In genomic region chr11:62983793-62984192, GRCm38 (mm10) we compare ENCODE assay signal across 12 mouse cellular contexts. TPM values are rescaled to one million over a fixed set of nuclear protein-coding genes. Genes with fewer than 3 reads are reported as not detected.
DNase-seq lines count a peak whose midpoint lies in the region; ATAC-seq and TF ChIP-seq lines count a peak whose summit lies in the region.
"Had no signal": no experiment of that assay in that cellular context is flagged by ENCODE, and none has a peak within 500 bp of the region (broad histone marks: within the 10 kb centered on the region; RNA-seq: fewer than 3 reads in every experiment).

No protein-coding gene starts in this region.

- H3K36me3 ChIP-seq in lung, embryonic 14.5 days (ENCODE audit: insufficient read depth), result no peaks in the 10 kb centered on the region
- H3K36me3 ChIP-seq in hindbrain, embryonic 12.5 days, result no peaks in the 10 kb centered on the region
- no peaks in the 10 kb centered on the region for H3K36me3 ChIP-seq in midbrain, postnatal 0 days (ENCODE audit: insufficient read depth, low read length)
- H3K36me3 ChIP-seq in intestine, embryonic 15.5 days, result no peaks in the 10 kb centered on the region
- H3K36me3 ChIP-seq: liver, embryonic 15.5 days had no signal

- no peaks in the 10 kb centered on the region for H3K27me3 ChIP-seq in lung, embryonic 14.5 days (ENCODE audit: insufficient read depth, low read length)
- no peaks in the 10 kb centered on the region for H3K27me3 ChIP-seq in hindbrain, embryonic 12.5 days
- H3K27me3 ChIP-seq in midbrain, postnatal 0 days (ENCODE audit: insufficient read depth, low read length), result no peaks in the 10 kb centered on the region
- no peaks in the 10 kb centered on the region for H3K27me3 ChIP-seq in intestine, embryonic 15.5 days (replicated peaks)
- H3K27me3 ChIP-seq: liver, embryonic 15.5 days had no signal

- 40% methylated on average over 3 of the region's 3 CpGs for WGBS in lung, embryonic 14.5 days
- WGBS in hindbrain, embryonic 12.5 days, result 3% methylated on average over 3 of the region's 3 CpGs
- WGBS in midbrain, postnatal 0 days, result 23% methylated on average over 3 of the region's 3 CpGs
- 46% methylated on average over 3 of the region's 3 CpGs for WGBS in intestine, embryonic 15.5 days

- no peak overlapping the region for H3K9ac ChIP-seq in lung, embryonic 14.5 days
- no peak overlapping the region for H3K9ac ChIP-seq in hindbrain, embryonic 12.5 days
- no peak overlapping the region for H3K9ac ChIP-seq in midbrain, postnatal 0 days (replicated peaks; ENCODE audit: low read length, poor library complexity, severe bottlenecking)
- no peak overlapping the region for H3K9ac ChIP-seq in intestine, embryonic 15.5 days
- H3K9ac ChIP-seq: liver, embryonic 15.5 days had no signal

- TF ChIP-seq CTCF in lung, embryonic 14.5 days (IDR thresholded peaks at IDR 0.05; ENCODE audit: low read depth), result no peak
- TF ChIP-seq CTCF in midbrain, postnatal 0 days (IDR thresholded peaks at IDR 0.05), result no peak

- peak; percentile 58 for DNase-seq in lung, embryonic 14.5 days
- DNase-seq in lung, postnatal 25 days (ENCODE audit: low spot score), result no peak
- DNase-seq in embryo, embryonic 10 days (ENCODE audit: low spot score), result peak; percentile 79
- peak; percentile 43 for DNase-seq in midbrain, postnatal 0 days (ENCODE audit: low spot score)
- DNase-seq in heart, adult 8-10 months (ENCODE audit: low spot score), result no peak
- DNase-seq: gastrocnemius, postnatal 36 days had no signal

- no peak for ATAC-seq in lung, embryonic 14.5 days (ENCODE audit: insufficient read depth)
- ATAC-seq in hindbrain, embryonic 12.5 days (ENCODE audit: low FRiP score), result peak; percentile 87
- ATAC-seq in midbrain, postnatal 0 days (ENCODE audit: low FRiP score), result no peak
- ATAC-seq in intestine, embryonic 15.5 days, result no peak

- H3K9me3 ChIP-seq in lung, embryonic 14.5 days (ENCODE audit: low read depth, low read length), result no peaks in the 10 kb centered on the region
- peaks cover 6% of the 10 kb centered on the region for H3K9me3 ChIP-seq in hindbrain, embryonic 12.5 days (replicated peaks)
- no peaks in the 10 kb centered on the region for H3K9me3 ChIP-seq in midbrain, postnatal 0 days (ENCODE audit: low read length)
- H3K9me3 ChIP-seq in intestine, embryonic 15.5 days, result no peaks in the 10 kb centered on the region
- H3K9me3 ChIP-seq: liver, embryonic 15.5 days had no signal

- H3K4me2 ChIP-seq in lung, embryonic 14.5 days, result no peak overlapping the region
- H3K4me2 ChIP-seq in hindbrain, embryonic 12.5 days (replicated peaks), result no peak overlapping the region
- no peak overlapping the region for H3K4me2 ChIP-seq in midbrain, postnatal 0 days (ENCODE audit: low read depth, low read length, poor library complexity, severe bottlenecking)
- no peak overlapping the region for H3K4me2 ChIP-seq in intestine, embryonic 15.5 days (replicated peaks)
- H3K4me2 ChIP-seq: liver, embryonic 15.5 days had no signal

- peaks cover 5% of the 10 kb centered on the region; the same call in 1 of the 2 replicates for H3K4me1 ChIP-seq in lung, embryonic 14.5 days (ENCODE audit: insufficient read depth)
- peaks cover 24% of the 10 kb centered on the region for H3K4me1 ChIP-seq in hindbrain, embryonic 12.5 days
- 0 out of 2 replicates have a peak, but pooled peaks cover 5% of the 10 kb centered on the region for H3K4me1 ChIP-seq in midbrain, postnatal 0 days (ENCODE audit: insufficient read depth, low read length)
- H3K4me1 ChIP-seq in intestine, embryonic 15.5 days (replicated peaks), result 0 out of 2 replicates have a peak, but pooled peaks cover 3% of the 10 kb centered on the region
- H3K4me1 ChIP-seq: liver, embryonic 15.5 days had no signal

- H3K27ac ChIP-seq in lung, embryonic 14.5 days (ENCODE audit: low read depth), result no peak overlapping the region
- peak overlapping the region; percentile 62 for H3K27ac ChIP-seq in hindbrain, embryonic 12.5 days
- H3K27ac ChIP-seq in midbrain, postnatal 0 days (ENCODE audit: low read depth, low read length), result no peak overlapping the region
- H3K27ac ChIP-seq in intestine, embryonic 15.5 days, result no peak overlapping the region
- H3K27ac ChIP-seq: liver, embryonic 15.5 days had no signal

- no peak overlapping the region for H3K4me3 ChIP-seq in lung, embryonic 14.5 days (ENCODE audit: low read depth, low read length)
- H3K4me3 ChIP-seq in hindbrain, embryonic 12.5 days, result no peak overlapping the region
- H3K4me3 ChIP-seq in midbrain, postnatal 0 days (ENCODE audit: low read depth, low read length), result no peak overlapping the region
- H3K4me3 ChIP-seq in intestine, embryonic 15.5 days (replicated peaks), result no peak overlapping the region
- H3K4me3 ChIP-seq: liver, embryonic 15.5 days had no signal

RNA-seq across cellular contexts. Expression of gene Cdrt4, which starts 32.8 kb away (rescaled TPM):
- 0.83 TPM in 1 of 2 replicates, not detected in the other for polyA plus RNA-seq in lung, embryonic 14.5 days (2014; fragmentation: Nextera tagmentation; extraction: Ambion mirVana)
- not detected in 2 replicates for polyA plus RNA-seq in hindbrain, embryonic 12.5 days (2016; fragmentation: Nextera tagmentation; extraction: Ambion mirVana)
- not detected in 2 replicates for total RNA-seq in midbrain, postnatal 0 days (2014; rRNA removed)
- not detected in 2 replicates for polyA plus RNA-seq in midbrain, postnatal 0 days (2015; fragmentation: Nextera tagmentation; extraction: Ambion mirVana)
- not detected in 2 replicates for polyA plus RNA-seq in intestine, embryonic 15.5 days (2015; fragmentation: Nextera tagmentation; extraction: Ambion mirVana)
- not detected for total RNA-seq in heart, adult 8-10 months (2022)
- total RNA-seq: gastrocnemius, postnatal 36 days; left cerebral cortex, adult 8-10 months had no signal
- polyA plus RNA-seq: liver, embryonic 15.5 days; neural tube, embryonic 14.5 days; thymus, postnatal 0 days had no signal

Comparison
In these comparisons a context has a peak if more than half of its experiments do, and no peak if none do; other contexts are left out.
1. DNase-seq: peak in lung, embryonic 14.5 days (single experiment), embryo, embryonic 10 days (single experiment) and midbrain, postnatal 0 days (single experiment); none in lung, postnatal 25 days (single experiment) and heart, adult 8-10 months (single experiment).